Mouse (Mus musculus) thymus, adult 2 months (tissue): ENCODE data around the gene Ppm1l.

Experiments
- CTCF ChIP-seq: fragments of 200-500 bp; IDR thresholded peaks from 2 replicates; pipeline ENCODE4 v1.5.1; 2012; ENCODE audit warnings: mild to moderate bottlenecking, control low read depth, low read length, moderate library complexity, borderline replicate concordance; ENCODE audit not compliant: control insufficient read depth, poor library complexity, insufficient read depth; ENCODE audit errors: extremely low read depth
- POLR2A ChIP-seq: fragments of 200-500 bp; IDR thresholded peaks from 2 replicates; pipeline ENCODE4 v1.6.1; 2012; ENCODE audit warnings: mild to moderate bottlenecking, low read length, control low read depth, moderate library complexity; ENCODE audit not compliant: control insufficient read depth, poor library complexity, insufficient read depth; ENCODE audit errors: extremely low read depth

- TF ChIP-seq CTCF (no peak), POLR2A (no peak)
Observed at GRCm38 (mm10) chr3:69422741-69423140, 106.1 kb downstream of the Ppm1l start.
